Mouse (Mus musculus) natural killer cell, adult 2 months (primary cell): ENCODE results near the gene Mllt1.

Experiments used
- DNase-seq, 2 experiments: peaks; one replicate each; pipeline ENCODE4 v3.0.0; 2022; ENCODE audit warnings: low spot score in 2 of 2

Mllt1 gene

DNA sequence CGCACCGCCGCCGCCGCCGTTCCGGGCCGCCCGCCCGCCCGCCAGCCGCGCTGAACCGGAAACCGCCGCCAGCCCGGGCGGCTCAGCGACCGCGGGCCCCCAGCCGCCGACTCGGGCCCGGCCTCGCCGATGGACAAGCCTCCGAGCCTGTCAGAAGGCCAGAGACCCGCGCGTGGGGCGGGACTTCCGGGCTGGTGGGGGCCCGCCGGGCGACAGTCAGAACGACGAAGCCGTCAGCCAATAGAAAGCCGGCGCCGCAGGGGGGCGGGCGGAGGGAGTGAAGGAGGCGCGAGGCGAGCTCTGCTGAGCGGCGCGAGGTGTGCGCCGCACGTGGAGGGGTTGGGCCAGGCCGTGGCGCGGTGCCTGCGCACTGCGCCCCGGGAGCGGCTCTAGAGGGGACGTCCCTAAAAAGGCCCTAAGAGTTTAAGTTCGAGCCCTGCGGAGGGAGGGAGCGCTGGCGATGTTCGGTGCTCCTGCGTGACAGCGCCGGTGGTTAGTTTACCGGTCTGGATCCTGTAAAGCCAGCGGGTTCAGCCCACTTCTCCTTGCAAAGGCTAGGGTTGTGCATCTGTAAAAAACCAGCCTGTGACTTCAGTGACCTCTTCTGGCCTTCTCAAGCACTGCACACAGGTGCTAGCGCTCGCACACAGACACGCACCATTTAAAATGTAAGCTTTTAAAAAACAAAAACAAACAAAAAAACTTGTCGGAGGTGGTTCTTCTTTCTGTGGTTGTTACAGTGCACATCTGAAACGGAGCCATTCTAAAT is at the start of gene Mllt1:
TSS of gene Mllt1 (minus strand) at position 53 of the 769 bp plus-strand sequence.
- peak; percentile 97 to 98 for DNase-seq

DNA sequence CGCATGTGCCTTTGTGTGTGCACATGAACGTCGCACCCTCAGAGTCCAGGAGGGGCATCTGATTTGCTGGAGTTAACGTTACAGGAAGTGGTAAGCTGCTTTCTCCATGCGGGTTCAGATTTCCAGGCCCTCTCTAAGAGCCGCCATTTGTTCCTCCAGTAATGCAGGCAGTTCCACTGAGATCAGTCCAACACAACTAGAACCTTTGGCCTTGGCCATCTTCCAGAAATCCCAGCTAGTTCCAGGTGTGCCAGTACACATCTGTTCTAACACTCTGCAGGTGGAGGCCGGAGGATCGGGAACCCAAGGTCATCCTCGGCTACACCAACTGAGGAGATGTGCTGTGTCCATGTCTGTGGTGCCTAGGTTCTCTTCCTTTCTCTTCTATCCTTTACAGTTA is 49.7 kb upstream of the Mllt1 start:
- no peak for DNase-seq

DNA sequence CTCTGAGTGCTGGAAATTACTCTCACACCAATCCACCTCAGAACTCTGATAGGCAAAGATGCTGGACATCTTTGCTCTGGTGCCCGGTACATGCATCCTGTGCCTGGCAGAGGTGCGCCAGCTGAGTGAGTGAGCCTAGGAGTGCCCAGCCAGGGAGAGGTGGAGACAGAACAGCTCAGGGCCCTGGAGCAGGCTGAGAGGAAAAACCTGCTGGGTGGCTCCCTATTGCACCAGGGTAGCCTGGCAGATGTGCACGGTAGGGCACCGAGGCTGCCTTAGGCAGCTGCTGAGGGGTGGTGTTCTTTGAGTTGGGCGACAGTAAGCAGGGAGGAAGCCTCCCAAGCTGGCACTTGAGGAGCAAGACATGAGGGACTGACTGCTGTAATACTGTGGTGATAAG is 46.8 kb upstream of the Mllt1 start, which contains the start of gene Acer1:
TSS of gene Acer1 (minus strand) at position 114 of the 400 bp plus-strand sequence.
- DNase-seq = no peak

- DNase-seq = no peak
These were observed 45.8 kb upstream of the Mllt1 start for GRCm38 (mm10) chr17:56981049-56981448.

DNA sequence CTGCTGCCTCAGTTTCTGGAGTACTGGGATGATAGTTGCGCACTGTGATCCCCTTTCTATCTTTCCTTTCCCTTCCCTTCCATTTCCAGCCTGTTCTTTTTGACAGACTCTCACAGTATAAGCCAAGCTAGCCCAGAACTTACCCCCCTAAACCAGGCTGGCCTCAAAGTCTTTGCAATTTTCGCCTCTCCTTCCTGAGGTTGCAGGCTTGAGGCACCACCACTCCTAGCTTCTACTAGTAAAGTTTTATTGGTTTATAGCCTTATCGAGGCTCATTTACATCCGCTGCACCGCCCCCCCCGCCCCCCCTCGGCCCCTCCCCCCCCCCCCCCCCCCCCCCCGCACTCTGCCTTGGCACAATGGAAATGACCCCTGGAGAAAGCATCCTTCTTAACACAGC is 44.3 kb upstream of the Mllt1 start:
- DNase-seq = no peak

GRCm38 (mm10) chr17:56976531-56977390 is 41.5 kb upstream of the Mllt1 start:
- no peak for DNase-seq

DNA sequence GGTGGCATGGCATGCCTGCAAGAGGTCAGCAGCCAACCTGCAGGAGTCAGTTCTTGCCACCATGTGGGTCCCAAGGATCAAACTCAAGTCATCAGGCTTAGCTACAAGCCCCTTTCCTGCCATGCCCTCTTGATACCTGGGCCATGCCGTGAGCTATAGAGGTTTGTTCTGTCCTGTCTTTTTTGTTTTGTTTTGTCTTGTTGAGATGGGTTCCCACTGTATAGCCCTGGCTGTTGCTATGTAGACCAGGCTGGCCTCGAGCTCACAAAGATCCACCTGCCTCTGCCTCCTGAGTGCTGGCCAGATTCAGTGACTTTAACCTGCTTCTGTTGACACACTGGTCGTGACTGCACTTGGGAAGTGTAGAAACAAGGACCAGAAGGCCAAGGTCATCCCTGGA is 40.2 kb upstream of the Mllt1 start:
- no peak for DNase-seq

- no peak for DNase-seq
These were observed 39.6 kb upstream of the Mllt1 start for GRCm38 (mm10) chr17:56974708-56975240.

GRCm38 (mm10) chr17:56973956-56974707 is 38.9 kb upstream of the Mllt1 start:
- no peak for DNase-seq

GRCm38 (mm10) chr17:56970081-56970480 is 34.9 kb upstream of the Mllt1 start:
- no peak for DNase-seq

DNA sequence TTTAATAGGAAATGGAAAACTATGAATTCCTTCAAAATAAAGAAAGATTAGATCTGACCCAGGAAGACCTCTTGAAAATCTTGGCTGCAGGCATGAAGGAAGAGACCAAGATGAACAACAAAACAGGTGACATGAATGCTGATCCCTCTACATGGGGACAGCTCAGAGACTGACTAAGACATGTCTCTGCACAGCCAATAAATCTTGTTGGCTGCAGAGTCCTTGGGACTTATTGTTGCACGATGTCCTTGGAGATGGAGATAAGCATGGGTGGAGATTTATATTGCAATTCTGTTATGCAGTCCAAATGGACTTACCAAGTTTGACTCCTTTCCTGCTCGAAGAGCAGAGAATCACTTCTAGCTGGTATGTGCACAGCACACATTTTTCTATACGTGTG is 34.1 kb upstream of the Mllt1 start:
- no peak for DNase-seq

DNA sequence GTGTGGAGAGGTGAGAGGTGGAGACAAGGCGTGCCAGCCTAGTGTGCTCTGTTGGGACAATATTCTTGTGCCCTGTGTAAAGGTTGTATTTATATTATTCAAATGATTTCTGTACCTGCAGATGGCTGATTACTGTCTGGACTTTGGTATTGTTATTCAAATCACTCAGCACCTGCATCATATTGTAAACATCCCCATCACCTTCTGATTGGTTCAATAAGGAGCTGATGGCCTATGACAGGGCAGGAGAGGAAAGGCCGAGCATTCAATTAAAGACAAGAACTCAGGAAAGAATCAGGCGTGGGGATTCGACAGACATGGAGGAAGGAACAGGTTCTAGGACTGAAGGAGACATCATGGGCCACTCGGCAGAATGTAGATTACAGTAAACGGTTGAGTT is 28.4 kb upstream of the Mllt1 start:
- DNase-seq = no peak

DNA sequence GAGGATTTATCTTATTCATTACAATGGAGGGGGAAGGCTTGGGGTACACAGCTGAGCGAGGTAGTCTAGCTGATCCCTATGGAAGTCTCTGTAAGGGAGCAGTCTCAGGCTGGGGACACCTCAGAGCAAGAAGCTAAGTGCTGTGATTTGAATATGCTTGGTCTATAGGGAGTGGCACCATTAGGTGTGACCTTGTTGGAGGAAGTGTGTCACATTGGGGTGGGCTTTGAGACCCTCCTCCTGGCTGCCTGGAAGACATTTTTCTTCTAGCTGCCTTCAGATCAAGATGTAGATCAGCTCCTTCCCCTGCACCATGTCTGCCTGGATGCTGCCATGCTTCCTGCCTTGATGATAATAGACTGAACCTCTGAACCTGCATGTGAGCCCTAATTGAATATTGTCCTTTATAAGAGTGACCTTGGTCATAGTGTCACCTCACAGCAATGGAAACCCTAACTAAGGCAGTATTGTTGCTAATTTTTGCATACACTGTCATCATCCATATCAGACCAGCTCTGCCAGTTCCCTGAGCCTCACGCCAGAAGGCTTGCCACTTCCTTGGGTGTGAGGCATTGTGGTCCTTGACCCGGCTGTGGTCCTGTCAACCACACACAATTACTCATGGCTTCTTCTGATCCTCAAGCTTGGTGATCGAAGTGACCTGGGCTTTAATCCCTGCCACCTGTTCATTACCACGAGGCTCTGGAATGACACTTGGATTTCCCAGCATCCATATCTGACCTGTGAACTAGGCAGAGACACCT is 27.6 kb upstream of the Mllt1 start:
- DNase-seq = no peak

- DNase-seq = no peak
These were observed 26.7 kb upstream of the Mllt1 start for GRCm38 (mm10) chr17:56961880-56962279.

DNA sequence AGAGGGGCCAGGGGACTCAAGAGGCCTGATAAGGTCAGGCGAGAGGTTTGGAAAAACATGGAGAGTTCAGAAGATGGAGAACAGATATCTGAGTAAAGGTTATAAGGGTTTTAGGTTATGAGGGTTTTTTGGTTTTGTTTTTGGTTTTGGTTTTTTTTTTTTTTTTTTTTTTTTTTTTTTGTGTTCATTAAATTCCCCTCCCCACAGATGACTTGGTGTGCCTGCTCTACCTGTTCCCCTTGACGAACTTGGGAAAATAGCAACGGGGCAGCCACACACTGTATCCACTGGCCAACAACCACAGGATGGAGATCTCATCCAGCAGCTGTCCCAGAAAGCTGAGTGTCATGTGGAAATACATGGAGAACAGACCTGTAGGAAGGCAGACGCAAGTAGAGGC is 23.5 kb upstream of the Mllt1 start:
- DNase-seq = no peak

- peak; percentile 38 to 67 for DNase-seq
These were observed 22.7 kb upstream of the Mllt1 start for GRCm38 (mm10) chr17:56957763-56958429.

DNA sequence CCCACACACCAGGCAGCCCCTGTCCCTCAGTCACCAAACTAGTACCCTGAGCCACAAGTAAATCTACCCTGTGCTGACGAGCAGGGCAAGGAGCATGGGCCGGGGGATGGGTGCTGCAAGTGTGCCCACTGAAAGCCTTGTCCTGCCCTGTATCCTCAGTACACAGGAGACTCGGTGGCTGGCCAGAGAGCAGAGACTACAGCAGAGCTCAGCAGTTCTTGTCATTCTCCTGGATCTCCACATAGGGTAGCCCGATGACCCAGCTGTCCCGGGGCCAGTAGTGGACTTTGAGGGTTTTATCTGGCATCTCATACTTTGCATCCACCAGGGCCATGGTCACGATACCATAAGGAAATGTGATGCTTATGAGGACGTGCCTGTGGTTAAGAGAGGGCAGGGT is 19.7 kb upstream of the Mllt1 start:
- DNase-seq = no peak

GRCm38 (mm10) chr17:56952639-56953038 is 17.4 kb upstream of the Mllt1 start:
- DNase-seq = no peak

DNA sequence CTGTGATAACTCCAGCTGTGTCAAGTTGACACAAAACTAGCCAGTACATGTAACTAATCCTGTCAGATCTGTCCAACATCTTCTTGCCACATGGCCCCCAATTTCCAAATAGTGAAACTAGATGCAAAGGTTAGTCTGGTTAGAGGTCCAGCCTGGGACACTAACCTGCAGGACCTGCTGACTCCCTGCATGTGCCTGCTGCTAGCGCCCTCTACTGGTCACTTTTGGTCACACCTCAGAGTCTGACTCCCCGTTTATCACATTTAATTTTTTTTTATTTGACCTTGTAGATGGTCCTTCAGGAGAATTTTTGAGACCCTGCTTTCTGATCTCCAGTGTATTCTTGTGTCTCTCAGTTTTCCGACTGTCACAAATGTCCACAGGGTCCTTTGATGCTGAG is 15.7 kb upstream of the Mllt1 start:
- DNase-seq = peak; percentile 68 to 72

- DNase-seq = no peak
These were observed 3.5 kb upstream of the Mllt1 start for GRCm38 (mm10) chr17:56938751-56939150.

DNA sequence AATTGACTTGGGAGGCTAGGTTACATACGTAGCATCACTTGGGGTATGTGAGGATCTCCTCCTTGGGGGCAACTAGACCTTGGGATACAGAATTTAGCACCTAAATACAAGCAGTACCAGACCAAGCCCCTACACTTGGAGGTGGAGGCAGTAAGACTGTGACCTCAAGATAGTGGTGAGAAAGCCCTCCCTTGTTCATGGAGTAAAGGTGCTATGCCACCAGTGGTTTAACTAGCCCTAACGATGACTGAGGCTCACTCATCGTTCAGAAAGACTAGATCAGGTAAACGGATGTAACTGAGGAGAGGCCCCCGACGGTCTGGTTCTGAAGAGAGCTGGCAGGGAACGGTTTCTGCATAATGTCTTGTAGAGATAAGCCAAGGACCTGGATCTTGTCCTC is 1.5 kb upstream of the Mllt1 start:
- DNase-seq = no peak
